Comparison of ENCODE assay signal across 8 mouse cellular contexts in genomic region chr2:90661426-90661825, GRCm38 (mm10). TPM values are rescaled to one million over a fixed set of nuclear protein-coding genes. Genes with fewer than 3 reads are reported as not detected.
DNase-seq lines count a peak whose midpoint lies in the region; ATAC-seq and TF ChIP-seq lines count a peak whose summit lies in the region.

No protein-coding gene starts in this region.

- no peaks in the 10 kb centered on the region for H3K27me3 ChIP-seq in intestine, postnatal 0 days (replicated peaks; ENCODE audit: control insufficient read depth, insufficient read depth, low read length)
- H3K27me3 ChIP-seq in liver, embryonic 16.5 days (ENCODE audit: control insufficient read depth, insufficient read depth, low read depth, low read length), result no peaks in the 10 kb centered on the region
- H3K27me3 ChIP-seq in stomach, postnatal 0 days (ENCODE audit: control insufficient read depth, insufficient read depth, low read length), result no peaks in the 10 kb centered on the region

- intact Hi-C loops in gastrocnemius, postnatal 14 days (cut with DNase I; ENCODE audit: low total_unique reads), result no loop called here

- peak; percentile 46 for DNase-seq in spleen, adult 12 weeks (ENCODE audit: low spot score)
- no peak for DNase-seq in spleen, adult 18-20 months
- DNase-seq in stomach, postnatal 0 days (ENCODE audit: low spot score), result no peak
- no peak for DNase-seq in thymus, postnatal 10 days (ENCODE audit: low spot score in 2 of 2)
- DNase-seq in gastrocnemius, postnatal 14 days, result no peak
- DNase-seq in cerebellum, postnatal 36 days, result no peak

- ATAC-seq in intestine, postnatal 0 days, result peak; percentile 92
- peak; percentile 98 for ATAC-seq in liver, embryonic 16.5 days (ENCODE audit: low read depth)
- peak; percentile 68 for ATAC-seq in stomach, postnatal 0 days (ENCODE audit: low FRiP score, low TSS enrichment)

- H3K4me1 ChIP-seq in intestine, postnatal 0 days (replicated peaks; ENCODE audit: control insufficient read depth, insufficient read depth, low read length), result no peaks in the 10 kb centered on the region
- peaks cover 34% of the 10 kb centered on the region for H3K4me1 ChIP-seq in liver, embryonic 16.5 days (ENCODE audit: control insufficient read depth, low read depth, low read length)
- no peaks in the 10 kb centered on the region for H3K4me1 ChIP-seq in stomach, postnatal 0 days (replicated peaks; ENCODE audit: control insufficient read depth, insufficient read depth)

- no peak for TF ChIP-seq CTCF in intestine, postnatal 0 days (IDR thresholded peaks at IDR 0.05; ENCODE audit: low read depth)
- TF ChIP-seq CTCF in stomach, postnatal 0 days (IDR thresholded peaks at IDR 0.05; ENCODE audit: low read depth), result no peak

- TF ChIP-seq EP300 in stomach, postnatal 0 days (optimal IDR thresholded peaks at IDR 0.05), result no peak

- no peaks in the 10 kb centered on the region for H3K36me3 ChIP-seq in intestine, postnatal 0 days (ENCODE audit: control insufficient read depth, insufficient read depth)
- H3K36me3 ChIP-seq in liver, embryonic 16.5 days (ENCODE audit: control insufficient read depth, insufficient read depth), result no peaks in the 10 kb centered on the region
- no peaks in the 10 kb centered on the region for H3K36me3 ChIP-seq in stomach, postnatal 0 days (ENCODE audit: control insufficient read depth, insufficient read depth, low read length)

- 18% methylated on average over 3 of the region's 3 CpGs for WGBS in intestine, postnatal 0 days
- 4% methylated on average over 3 of the region's 3 CpGs for WGBS in liver, embryonic 16.5 days (ENCODE audit: insufficient replicate concordance)
- WGBS in stomach, postnatal 0 days, result 22% methylated on average over 3 of the region's 3 CpGs

- no peaks in the 10 kb centered on the region for H3K9me3 ChIP-seq in intestine, postnatal 0 days (ENCODE audit: control insufficient read depth)
- H3K9me3 ChIP-seq in liver, embryonic 16.5 days (replicated peaks; ENCODE audit: control insufficient read depth, low read length), result no peaks in the 10 kb centered on the region
- no peaks in the 10 kb centered on the region for H3K9me3 ChIP-seq in stomach, postnatal 0 days (ENCODE audit: control insufficient read depth, low read length)

- H3K4me3 ChIP-seq in intestine, postnatal 0 days (ENCODE audit: low read depth, low read length), result no peak overlapping the region
- H3K4me3 ChIP-seq in liver, embryonic 16.5 days (ENCODE audit: low read depth, low read length), result no peak overlapping the region
- no peak overlapping the region for H3K4me3 ChIP-seq in stomach, postnatal 0 days (ENCODE audit: low read depth, low read length)

- no peak overlapping the region for H3K4me2 ChIP-seq in intestine, postnatal 0 days (replicated peaks; ENCODE audit: low read depth)
- H3K4me2 ChIP-seq in liver, embryonic 16.5 days (ENCODE audit: low read depth, low read length), result peak overlapping the region; percentile 47
- no peak overlapping the region for H3K4me2 ChIP-seq in stomach, postnatal 0 days (replicated peaks; ENCODE audit: low read depth)

- no peak overlapping the region for H3K9ac ChIP-seq in intestine, postnatal 0 days (ENCODE audit: low read depth, low read length)
- H3K9ac ChIP-seq in liver, embryonic 16.5 days (ENCODE audit: low read depth, low read length), result peak overlapping the region; percentile 44
- no peak overlapping the region for H3K9ac ChIP-seq in stomach, postnatal 0 days (ENCODE audit: low read length)

- H3K27ac ChIP-seq in intestine, postnatal 0 days (ENCODE audit: low read depth, low read length), result no peak overlapping the region
- H3K27ac ChIP-seq in liver, embryonic 16.5 days (ENCODE audit: low read length), result peak overlapping the region; percentile 90
- H3K27ac ChIP-seq in stomach, postnatal 0 days (replicated peaks), result no peak overlapping the region

RNA-seq across cellular contexts. Expression of gene Nup160, which starts 15.6 kb away (rescaled TPM):
- 8.9 and 9.7 TPM in 2 replicates for polyA plus RNA-seq in intestine, postnatal 0 days (2015; fragmentation: Nextera tagmentation; extraction: Ambion mirVana)
- polyA plus RNA-seq in liver, embryonic 16.5 days (2015; fragmentation: Nextera tagmentation; extraction: Ambion mirVana), result 27.6 and 31.7 TPM in 2 replicates
- 8.1 and 8.4 TPM in 2 replicates for polyA plus RNA-seq in stomach, postnatal 0 days (2015; fragmentation: Nextera tagmentation; extraction: Ambion mirVana)
- 10 to 100 TPM; 10.3 to 11.1 TPM for total RNA-seq in gastrocnemius, postnatal 14 days (2021)
